Mouse (Mus musculus): Measurements from ENCODE around the gene Zc2hc1b.

Zc2hc1b gene

GRCm38 (mm10) chr10:13175866-13176265, 2.0 kb downstream of the Zc2hc1b start:
- no peak for DNase-seq (ENCODE audit: extremely low read depth, low read depth, low spot score)

- no peak for DNase-seq (ENCODE audit: extremely low read depth, low read depth, low spot score)
These were observed 5.0 kb downstream of the Zc2hc1b start for GRCm38 (mm10) chr10:13172798-13173221.

GRCm38 (mm10) chr10:13171461-13171860, 6.4 kb downstream of the Zc2hc1b start:
- no peak for DNase-seq (ENCODE audit: extremely low read depth, low read depth, low spot score)

- DNase-seq (ENCODE audit: extremely low read depth, low read depth, low spot score) = no peak
These were observed 6.9 kb downstream of the Zc2hc1b start for GRCm38 (mm10) chr10:13170739-13171448.

- no peak for DNase-seq (ENCODE audit: extremely low read depth, low read depth, low spot score)
These were observed 9.4 kb downstream of the Zc2hc1b start for GRCm38 (mm10) chr10:13168461-13168860.

- DNase-seq (ENCODE audit: extremely low read depth, low read depth, low spot score) = no peak
These were observed 15.8 kb downstream of the Zc2hc1b start for GRCm38 (mm10) chr10:13162031-13162430.

- no peak for DNase-seq (ENCODE audit: extremely low read depth, low read depth, low spot score)
These were observed 16.9 kb downstream of the Zc2hc1b start for GRCm38 (mm10) chr10:13160913-13161312.

GRCm38 (mm10) chr10:13155377-13155776, 22.4 kb downstream of the Zc2hc1b start:
- DNase-seq (ENCODE audit: extremely low read depth, low read depth, low spot score) = no peak

- no peak for DNase-seq (ENCODE audit: extremely low read depth, low read depth, low spot score)
These were observed 24.9 kb downstream of the Zc2hc1b start for GRCm38 (mm10) chr10:13152811-13153364.

GRCm38 (mm10) chr10:13151353-13151752, 26.5 kb downstream of the Zc2hc1b start:
- DNase-seq (ENCODE audit: extremely low read depth, low read depth, low spot score) = no peak

GRCm38 (mm10) chr10:13150435-13150834, 27.4 kb downstream of the Zc2hc1b start:
- DNase-seq (ENCODE audit: extremely low read depth, low read depth, low spot score) = no peak

GRCm38 (mm10) chr10:13140434-13140833, 37.4 kb downstream of the Zc2hc1b start:
- DNase-seq (ENCODE audit: extremely low read depth, low read depth, low spot score) = no peak

GRCm38 (mm10) chr10:13137906-13138305, 39.9 kb downstream of the Zc2hc1b start:
- no peak for DNase-seq (ENCODE audit: extremely low read depth, low read depth, low spot score)

- no peak for DNase-seq (ENCODE audit: extremely low read depth, low read depth, low spot score)
These were observed 42.1 kb downstream of the Zc2hc1b start for GRCm38 (mm10) chr10:13135751-13136150.

GRCm38 (mm10) chr10:13135276-13135675, 42.5 kb downstream of the Zc2hc1b start:
- DNase-seq (ENCODE audit: extremely low read depth, low read depth, low spot score) = no peak

- no peak for DNase-seq (ENCODE audit: extremely low read depth, low read depth, low spot score)
These were observed 44.0 kb downstream of the Zc2hc1b start for GRCm38 (mm10) chr10:13133850-13134249.

GRCm38 (mm10) chr10:13127946-13128345, 49.9 kb downstream of the Zc2hc1b start:
- no peak for DNase-seq (ENCODE audit: extremely low read depth, low read depth, low spot score)

GRCm38 (mm10) chr10:13127335-13127734, 50.5 kb downstream of the Zc2hc1b start:
- no peak for DNase-seq (ENCODE audit: extremely low read depth, low read depth, low spot score)

GRCm38 (mm10) chr10:13125811-13126210, 52.0 kb downstream of the Zc2hc1b start:
- DNase-seq (ENCODE audit: extremely low read depth, low read depth, low spot score) = no peak

- no peak for DNase-seq (ENCODE audit: extremely low read depth, low read depth, low spot score)
These were observed 58.5 kb downstream of the Zc2hc1b start for GRCm38 (mm10) chr10:13119300-13119699.

- no peak for DNase-seq (ENCODE audit: extremely low read depth, low read depth, low spot score)
These were observed 59.1 kb downstream of the Zc2hc1b start for GRCm38 (mm10) chr10:13118770-13119102.

- DNase-seq (ENCODE audit: extremely low read depth, low read depth, low spot score) = no peak
These were observed 59.6 kb downstream of the Zc2hc1b start for GRCm38 (mm10) chr10:13118024-13118769.
